Mouse (Mus musculus) kidney, embryonic 14.5 days (tissue): ENCODE results near the gene D930007J09Rik. TPM values are rescaled to one million over a fixed set of nuclear protein-coding genes. Genes with fewer than 3 reads are reported as not detected.

Experiments
- ATAC-seq: fragments of 200-750 bp; cut with Nextera tagmentation; 2 replicates; pipeline ENCODE4 v1.8.0; 2017; ENCODE audit warnings: moderate number of reproducible peaks, mild to moderate bottlenecking, moderate TSS enrichment, moderate library complexity; ENCODE audit not compliant: low FRiP score, low TSS enrichment
- H3K27ac ChIP-seq: fragments of 300-500 bp; sonication (generic); 2 replicates; pipeline ENCODE4 v1.5.1; 2014; ENCODE audit warnings: low read depth, mild to moderate bottlenecking, low read length, moderate library complexity, mixed read lengths
- H3K27me3 ChIP-seq: fragments of 300-500 bp; sonication (generic); 2 replicates; pipeline ENCODE4 v1.6.1; 2014; ENCODE audit warnings: mild to moderate bottlenecking, low read length; ENCODE audit not compliant: control insufficient read depth, insufficient read depth
- H3K36me3 ChIP-seq: fragments of 300-500 bp; sonication (generic); 2 replicates; pipeline ENCODE4 v1.6.1; 2014; ENCODE audit warnings: low read length, mixed read lengths; ENCODE audit not compliant: control insufficient read depth, insufficient read depth
- H3K4me1 ChIP-seq: fragments of 300-500 bp; sonication (generic); 2 replicates; pipeline ENCODE4 v1.6.1; 2014; ENCODE audit warnings: low read length, mixed read lengths; ENCODE audit not compliant: control insufficient read depth, insufficient read depth
- H3K4me2 ChIP-seq: fragments of 300-500 bp; sonication (generic); replicated peaks from 2 replicates; pipeline ENCODE4 v1.6.1; 2014; ENCODE audit warnings: low read depth, mild to moderate bottlenecking, low read length
- H3K4me3 ChIP-seq: fragments of 300-500 bp; sonication (generic); 2 replicates; pipeline ENCODE4 v1.5.1; 2014; ENCODE audit warnings: mild to moderate bottlenecking, low read length
- H3K9ac ChIP-seq: fragments of 300-500 bp; sonication (generic); 2 replicates; pipeline ENCODE4 v1.6.1; 2014; ENCODE audit warnings: low read depth, mild to moderate bottlenecking, low read length, moderate library complexity
- H3K9me3 ChIP-seq: fragments of 300-500 bp; sonication (generic); 2 replicates; pipeline ENCODE4 v1.6.1; 2016; ENCODE audit warnings: low read length; ENCODE audit not compliant: control insufficient read depth
- WGBS: fragments of 180-500 bp; shearing (Covaris S2); extraction: QIAGEN DNeasy Blood & Tissue Kit; methylation state at CpG from one replicate; pipeline ENCODE4 v1.1.7; 2014; 5-methylcytosine and 5-hydroxymethylcytosine counted together
- polyA plus RNA-seq: library from polyadenylated mRNA; unstranded; fragments of >200 nt; fragmentation: Nextera tagmentation; extraction: Ambion mirVana; gene quantifications from 2 replicates; pipeline ENCODE4 v1.2.1, GENCODE M21; 2014

D930007J09Rik gene
- polyA plus RNA-seq, 1 experiment from 2014 or later = not detected

DNA sequence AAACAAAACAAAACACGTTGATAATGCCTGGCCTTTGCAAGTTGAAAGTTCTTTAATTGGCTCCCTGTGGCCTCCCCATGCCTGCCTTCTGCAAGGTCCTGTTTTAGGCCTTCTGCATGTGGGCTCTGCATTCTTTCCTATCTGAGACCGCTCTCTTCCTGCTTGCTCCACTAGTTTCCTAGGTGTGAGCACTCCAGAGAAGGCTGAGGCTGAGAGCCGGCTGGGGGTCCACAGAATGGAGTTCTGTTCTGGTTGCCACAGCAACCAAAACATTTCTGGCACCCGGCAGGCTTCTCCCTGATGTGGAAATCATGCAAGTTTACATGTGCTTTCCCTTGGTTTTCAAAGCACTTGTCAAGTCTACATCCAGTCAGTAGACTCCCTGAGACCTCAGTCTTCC is 43.6 kb downstream of the D930007J09Rik start:
- no peaks in the 10 kb centered on the region for H3K9me3 ChIP-seq
- no peaks in the 10 kb centered on the region for H3K36me3 ChIP-seq
- 30% methylated on average over 4 of the region's 4 CpGs for WGBS
- no peak overlapping the region for H3K9ac ChIP-seq
- H3K27ac ChIP-seq = no peak overlapping the region
- ATAC-seq = no peak
- no peaks in the 10 kb centered on the region for H3K4me1 ChIP-seq
- H3K4me3 ChIP-seq = no peak overlapping the region
- no peaks in the 10 kb centered on the region for H3K27me3 ChIP-seq
- H3K4me2 ChIP-seq = no peak overlapping the region

Other genes with a start within 250 kb of the D930007J09Rik start
- 0.14 TPM in 1 of 2 replicates, not detected in the other for gene Mylk4, start 18.9 kb downstream of the D930007J09Rik start, polyA plus RNA-seq
- gene Wrnip1, start 811 bp downstream of the D930007J09Rik start, polyA plus RNA-seq = 14.1 and 19.0 TPM in 2 replicates
- 6.6 and 7.9 TPM in 2 replicates for gene Serpinb1a, start 48.3 kb upstream of the D930007J09Rik start, polyA plus RNA-seq
- not detected in 2 replicates for gene Serpinb1c, start 95.4 kb upstream of the D930007J09Rik start, polyA plus RNA-seq
- 1.9 and 2.2 TPM in 2 replicates for gene Serpinb6b, start 162.4 kb upstream of the D930007J09Rik start, polyA plus RNA-seq
- 6.9 and 7.9 TPM in 2 replicates for gene Serpinb9, start 200.4 kb upstream of the D930007J09Rik start, polyA plus RNA-seq
- not detected in 2 replicates for gene Serpinb9b, start 224.6 kb upstream of the D930007J09Rik start, polyA plus RNA-seq